Mouse (Mus musculus) heart, adult 2 months (tissue): ENCODE measurements around the gene Ctdsp2.

Source experiments
- CTCF ChIP-seq: fragments of 200-600 bp; IDR thresholded peaks from 2 replicates; pipeline ENCODE4 v1.8.1; 2022; ENCODE audit warnings: antibody characterized with exemption, mild to moderate bottlenecking, moderate library complexity
- EP300 ChIP-seq: fragments of 200-500 bp; IDR thresholded peaks from 2 replicates; pipeline ENCODE4 v1.6.1; 2011; ENCODE audit warnings: low read depth, low read length, control low read depth; ENCODE audit not compliant: insufficient read depth
- POLR2A ChIP-seq: fragments of 200-500 bp; IDR thresholded peaks from 2 replicates; pipeline ENCODE4 v1.6.1; 2011; ENCODE audit warnings: mild to moderate bottlenecking, low read depth, low read length, control low read depth; ENCODE audit not compliant: insufficient read depth

GRCm38 (mm10) chr10:126963821-126964220 is 14.7 kb upstream of the Ctdsp2 start:
- TF ChIP-seq CTCF (no peak), POLR2A (no peak), EP300 (no peak)
